Mouse (Mus musculus): ENCODE measurements around the gene Cpeb3.
"Not testable (repeated sequence)": the region's sequence is repeated elsewhere in the genome, so short reads cannot be mapped to it uniquely, and the experiment has no call there.

Cpeb3 gene

GRCm38 (mm10) chr19:37090146-37091061, 118.0 kb downstream of the Cpeb3 start:
- DNase-seq (ENCODE audit: low read depth, low spot score) = no peak

GRCm38 (mm10) chr19:37088043-37088748, 120.2 kb downstream of the Cpeb3 start:
- peak; percentile 28 for DNase-seq (ENCODE audit: low read depth, low spot score)

GRCm38 (mm10) chr19:37084546-37084945, 123.9 kb downstream of the Cpeb3 start:
- no peak for DNase-seq (ENCODE audit: low read depth, low spot score)

- DNase-seq (ENCODE audit: low read depth, low spot score) = peak; percentile 35
These were observed 126.9 kb downstream of the Cpeb3 start for GRCm38 (mm10) chr19:37081467-37081866.

GRCm38 (mm10) chr19:37079151-37079550, 129.2 kb downstream of the Cpeb3 start:
- no peak for DNase-seq (ENCODE audit: low read depth, low spot score)

- no peak for DNase-seq (ENCODE audit: low read depth, low spot score)
These were observed 129.8 kb downstream of the Cpeb3 start for GRCm38 (mm10) chr19:37078571-37078970.

GRCm38 (mm10) chr19:37078064-37078463, 130.3 kb downstream of the Cpeb3 start:
- DNase-seq (ENCODE audit: low read depth, low spot score) = no peak

- not testable (repeated sequence) for DNase-seq (ENCODE audit: low read depth, low spot score)
These were observed 131.1 kb downstream of the Cpeb3 start for GRCm38 (mm10) chr19:37077258-37077657.

GRCm38 (mm10) chr19:37076646-37077045, 131.8 kb downstream of the Cpeb3 start:
- DNase-seq (ENCODE audit: low read depth, low spot score) = no peak

GRCm38 (mm10) chr19:37076116-37076515, 132.3 kb downstream of the Cpeb3 start:
- DNase-seq (ENCODE audit: low read depth, low spot score) = no peak

GRCm38 (mm10) chr19:37075690-37076089, 132.7 kb downstream of the Cpeb3 start:
- DNase-seq (ENCODE audit: low read depth, low spot score) = no peak

GRCm38 (mm10) chr19:37074726-37075125, 133.7 kb downstream of the Cpeb3 start:
- DNase-seq (ENCODE audit: low read depth, low spot score) = no peak

GRCm38 (mm10) chr19:37074276-37074675, 134.1 kb downstream of the Cpeb3 start:
- no peak for DNase-seq (ENCODE audit: low read depth, low spot score)

- DNase-seq (ENCODE audit: low read depth, low spot score) = no peak
These were observed 135.4 kb downstream of the Cpeb3 start for GRCm38 (mm10) chr19:37072871-37073629.

- DNase-seq (ENCODE audit: low read depth, low spot score) = peak; percentile 13
These were observed 139.2 kb downstream of the Cpeb3 start for GRCm38 (mm10) chr19:37069243-37069642.

- DNase-seq (ENCODE audit: low read depth, low spot score) = no peak
These were observed 148.3 kb downstream of the Cpeb3 start for GRCm38 (mm10) chr19:37060078-37060477.

GRCm38 (mm10) chr19:37059623-37060022, 148.8 kb downstream of the Cpeb3 start:
- DNase-seq (ENCODE audit: low read depth, low spot score) = peak; percentile 41

- no peak for DNase-seq (ENCODE audit: low read depth, low spot score)
These were observed 151.1 kb downstream of the Cpeb3 start for GRCm38 (mm10) chr19:37057161-37057905.

GRCm38 (mm10) chr19:37055976-37056556, 152.3 kb downstream of the Cpeb3 start:
- DNase-seq (ENCODE audit: low read depth, low spot score) = peak; percentile 43

GRCm38 (mm10) chr19:37050643-37051345, 157.6 kb downstream of the Cpeb3 start:
- peak; percentile 70 for DNase-seq (ENCODE audit: low read depth, low spot score)

Data from A20 (cell line).